Mouse (Mus musculus) olfactory bulb, adult 2 months (tissue): Measurements from ENCODE around the gene Kmo.

ENCODE experiments used
- CTCF ChIP-seq: fragments of 200-500 bp; IDR thresholded peaks from 2 replicates; pipeline ENCODE4 v1.5.1; 2012; ENCODE audit warnings: low read depth, mild to moderate bottlenecking, low read length, moderate library complexity; ENCODE audit not compliant: insufficient read depth
- POLR2A ChIP-seq: fragments of 200-500 bp; IDR thresholded peaks from 2 replicates; pipeline ENCODE4 v1.6.1; 2012; ENCODE audit warnings: mild to moderate bottlenecking, low read depth, low read length, moderate library complexity; ENCODE audit not compliant: insufficient read depth

- TF ChIP-seq CTCF, result no peak
- TF ChIP-seq POLR2A, result no peak
Measured at GRCm38 (mm10) chr1:175693429-175693960, 73.3 kb downstream of the Kmo start.
